Mouse (Mus musculus) naive thymus-derived CD4-positive, alpha-beta T cell, adult 5 months (primary cell): Measurements from ENCODE around the gene Shc4. TPM values are rescaled to one million over a fixed set of nuclear protein-coding genes. Genes with fewer than 3 reads are reported as not detected.

Experiments used
- polyA plus RNA-seq: library from polyadenylated mRNA; unstranded; fragments of 100-300 nt; shearing (Covaris generic); gene quantifications from one replicate; pipeline ENCODE4 v1.2.1, GENCODE M21; 2017

Shc4 gene
- 0.15 TPM for polyA plus RNA-seq

GRCm38 (mm10) chr2:125724086-125724430 is at the start of gene Shc4:
Gene Shc4, minus strand, starts transcription at chr2:125724148.

GRCm38 (mm10) chr2:125672957-125673631 is 50.9 kb downstream of the Shc4 start, which contains the start of gene Eid1:
Gene Eid1, plus strand, starts transcription at chr2:125673095.

GRCm38 (mm10) chr2:125624837-125625351 is 99.1 kb downstream of the Shc4 start, which contains the start of gene Cep152:
Gene Cep152, minus strand, starts transcription at chr2:125625113.

Other genes with a start within 250 kb of the Shc4 start
- not detected for gene Gm9913, start 219.1 kb downstream of the Shc4 start, polyA plus RNA-seq
- gene Fbn1, start 216.2 kb downstream of the Shc4 start, polyA plus RNA-seq = not detected
- 13.1 TPM for gene Cep152, start 99.0 kb downstream of the Shc4 start, polyA plus RNA-seq
- 27.6 TPM for gene Eid1, start 51.1 kb downstream of the Shc4 start, polyA plus RNA-seq
- gene Secisbp2l, start 58.7 kb upstream of the Shc4 start, polyA plus RNA-seq = 33.9 TPM
- gene Galk2, start 135.0 kb upstream of the Shc4 start, polyA plus RNA-seq = 18.8 TPM
- gene Cops2, start 135.0 kb upstream of the Shc4 start, polyA plus RNA-seq = 39.0 TPM